8 mouse cellular contexts compared by ENCODE assay signal in the genomic region with DNA sequence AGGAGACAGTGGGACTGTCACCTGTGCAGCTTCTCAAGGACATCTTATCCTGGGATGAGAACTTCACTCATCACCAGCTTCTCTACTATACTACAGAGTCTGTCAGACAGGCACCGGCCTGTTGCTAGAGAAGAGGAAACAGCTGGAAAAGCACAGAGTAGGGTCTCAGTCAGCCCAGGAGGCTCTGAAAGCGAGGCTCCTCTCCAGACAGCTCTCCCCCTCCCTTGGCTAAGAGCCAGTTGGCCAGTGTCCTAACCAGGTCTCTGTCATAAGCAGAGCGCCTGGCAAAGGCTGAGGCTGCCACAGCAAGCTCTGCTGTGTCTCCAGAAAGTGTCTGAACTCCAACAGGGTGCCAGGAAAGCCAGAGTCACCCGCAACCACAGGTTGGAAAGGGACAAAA. TPM values are rescaled to one million over a fixed set of nuclear protein-coding genes. Genes with fewer than 3 reads are reported as not detected.
DNase-seq lines count a peak whose midpoint lies in the region; ATAC-seq and TF ChIP-seq lines count a peak whose summit lies in the region.

No protein-coding gene starts in this region.

- no peak for TF ChIP-seq POLR2A in cerebellum, adult 2 months (IDR thresholded peaks at IDR 0.05; ENCODE audit: borderline replicate concordance, insufficient read depth, low read length)

- H3K27me3 ChIP-seq in stomach, embryonic 16.5 days (ENCODE audit: control insufficient read depth, insufficient read depth, low read length): no peaks in the 10 kb centered on the region
- no peaks in the 10 kb centered on the region for H3K27me3 ChIP-seq in cerebellum, adult 2 months (ENCODE audit: control insufficient read depth, insufficient read depth, low read length)

- peak; percentile 49; the same call in 1 of the 2 replicates for ATAC-seq in stomach, embryonic 16.5 days (ENCODE audit: insufficient read depth, low FRiP score)

- no peak overlapping the region for H3K9ac ChIP-seq in stomach, embryonic 16.5 days (ENCODE audit: low read length)

- no peak overlapping the region for H3K27ac ChIP-seq in stomach, embryonic 16.5 days (ENCODE audit: low read length)
- no peak overlapping the region for H3K27ac ChIP-seq in cerebellum, adult 2 months (ENCODE audit: insufficient read depth, low read length)

- H3K9me3 ChIP-seq in stomach, embryonic 16.5 days (replicated peaks; ENCODE audit: control insufficient read depth, low read length): no peaks in the 10 kb centered on the region

- no peaks in the 10 kb centered on the region for H3K36me3 ChIP-seq in stomach, embryonic 16.5 days (ENCODE audit: control insufficient read depth, insufficient read depth, low read length)

- DNase-seq in cerebellum, postnatal 10 days: peak; percentile 92 to 93
- DNase-seq in cerebellum, adult 11 months: no peak
- peak; percentile 61 for DNase-seq in layer of hippocampus, adult 9-11 months
- no peak for DNase-seq in layer of hippocampus, adult 18-20 months (ENCODE audit: low spot score in 2 of 2)
- peak; percentile 36 for DNase-seq in thymus, postnatal 14 days
- no peak for DNase-seq in thymus, postnatal 0 days (ENCODE audit: low spot score)
- no peak for DNase-seq in cerebellum, adult 2 months

- H3K4me3 ChIP-seq in stomach, embryonic 16.5 days (replicated peaks; ENCODE audit: low read length): no peak overlapping the region
- no peak overlapping the region for H3K4me3 ChIP-seq in cerebellum, adult 2 months (replicated peaks; ENCODE audit: insufficient read depth, low read depth, low read length)

- H3K4me1 ChIP-seq in stomach, embryonic 16.5 days (ENCODE audit: control insufficient read depth, insufficient read depth, low read length): peaks cover 44% of the 10 kb centered on the region
- no peaks in the 10 kb centered on the region; the same call in 1 of the 2 replicates for H3K4me1 ChIP-seq in cerebellum, adult 2 months (ENCODE audit: control insufficient read depth, insufficient read depth, low read length)

- 44% methylated on average over 4 of the region's 4 CpGs for WGBS in stomach, embryonic 16.5 days
- 48% methylated on average over 4 of the region's 4 CpGs for WGBS in cerebellum, adult 2 months

- no peak overlapping the region for H3K4me2 ChIP-seq in stomach, embryonic 16.5 days (ENCODE audit: low read depth, low read length)

- TF ChIP-seq CTCF in cerebellum, adult 2 months (IDR thresholded peaks at IDR 0.05; ENCODE audit: borderline replicate concordance, insufficient read depth, low read depth, low read length): no peak

RNA-seq across cellular contexts. Expression of gene Cep295nl, which starts 3.4 kb away (rescaled TPM):
- total RNA-seq in layer of hippocampus, adult 18-20 months (2021): 1 to 10 TPM in 1 of 2 experiments, under 1 TPM in 1; 0.61 to 1.2 TPM
- 0.21 and 0.30 TPM in 2 replicates for polyA plus RNA-seq in thymus, postnatal 0 days (2015; fragmentation: Nextera tagmentation; extraction: Ambion mirVana)
- 0.36 and 0.55 TPM in 2 replicates for polyA plus RNA-seq in stomach, embryonic 16.5 days (2015; fragmentation: Nextera tagmentation; extraction: Ambion mirVana)
- 0.21 and 0.49 TPM in 2 replicates for polyA plus RNA-seq in cerebellum, adult 2 months (2012; rRNA removed)

RNA-seq across cellular contexts. Expression of gene Timp2, which starts 9.8 kb away (rescaled TPM):
- total RNA-seq in layer of hippocampus, adult 18-20 months (2021): 100 to 1,000 TPM; 201 to 256 TPM
- 45.1 and 45.2 TPM in 2 replicates for polyA plus RNA-seq in thymus, postnatal 0 days (2015; fragmentation: Nextera tagmentation; extraction: Ambion mirVana)
- 66.5 and 66.7 TPM in 2 replicates for polyA plus RNA-seq in stomach, embryonic 16.5 days (2015; fragmentation: Nextera tagmentation; extraction: Ambion mirVana)
- polyA plus RNA-seq in cerebellum, adult 2 months (2012; rRNA removed): 119 and 137 TPM in 2 replicates

RNA-seq across cellular contexts. Expression of gene Usp36, which starts 55.6 kb away (rescaled TPM):
- 10 to 100 TPM; 25.7 to 28.3 TPM for total RNA-seq in layer of hippocampus, adult 18-20 months (2021)
- 13.0 and 15.2 TPM in 2 replicates for polyA plus RNA-seq in thymus, postnatal 0 days (2015; fragmentation: Nextera tagmentation; extraction: Ambion mirVana)
- 18.0 and 18.2 TPM in 2 replicates for polyA plus RNA-seq in stomach, embryonic 16.5 days (2015; fragmentation: Nextera tagmentation; extraction: Ambion mirVana)
- 33.6 and 33.8 TPM in 2 replicates for polyA plus RNA-seq in cerebellum, adult 2 months (2012; rRNA removed)

RNA-seq across cellular contexts. Expression of gene Lgals3bp, which starts 56.2 kb away (rescaled TPM):
- total RNA-seq in layer of hippocampus, adult 18-20 months (2021): 10 to 100 TPM; 18.3 to 18.8 TPM
- 100.0 and 116 TPM in 2 replicates for polyA plus RNA-seq in thymus, postnatal 0 days (2015; fragmentation: Nextera tagmentation; extraction: Ambion mirVana)
- polyA plus RNA-seq in stomach, embryonic 16.5 days (2015; fragmentation: Nextera tagmentation; extraction: Ambion mirVana): 59.8 and 75.8 TPM in 2 replicates
- polyA plus RNA-seq in cerebellum, adult 2 months (2012; rRNA removed): 23.6 and 24.9 TPM in 2 replicates

Comparison
In these comparisons a context has a peak if more than half of its experiments do, and no peak if none do; other contexts are left out.
1. DNase-seq: peak in cerebellum, postnatal 10 days (2 of 2), layer of hippocampus, adult 9-11 months (single experiment) and thymus, postnatal 14 days (single experiment); none in cerebellum, adult 11 months (single experiment), layer of hippocampus, adult 18-20 months (0 of 2), thymus, postnatal 0 days (single experiment) and cerebellum, adult 2 months (0 of 2).